Mouse (Mus musculus) R1 (cell line): ENCODE data around the gene Lrrn2.
A peak's percentile ranks its signal among the peaks of the same experiment; 100 is the strongest.

Experiments
- DNase-seq: peaks from one replicate; pipeline ENCODE4 v3.0.0-alpha.2; 2018; ENCODE audit warnings: low read depth, low spot score

The Lrrn2 gene

GRCm38 (mm10) chr1:132880161-132881005 is at the start of gene Lrrn2:
TSS of gene Lrrn2 (plus strand) at chr1:132880273.
- DNase-seq, result peak; percentile 62

GRCm38 (mm10) chr1:132831963-132832362 is 48.1 kb upstream of the Lrrn2 start:
- DNase-seq, result no peak

GRCm38 (mm10) chr1:132834037-132834436 is 46.0 kb upstream of the Lrrn2 start:
- peak; percentile 40 for DNase-seq

- no peak for DNase-seq
Measured at GRCm38 (mm10) chr1:132836895-132837294, 43.2 kb upstream of the Lrrn2 start.

GRCm38 (mm10) chr1:132837691-132838090 is 42.4 kb upstream of the Lrrn2 start:
- no peak for DNase-seq

- DNase-seq, result no peak
Measured at GRCm38 (mm10) chr1:132838371-132838770, 41.7 kb upstream of the Lrrn2 start.

GRCm38 (mm10) chr1:132843612-132844011 is 36.5 kb upstream of the Lrrn2 start:
- DNase-seq, result peak; percentile 79

GRCm38 (mm10) chr1:132844088-132844804 is 35.8 kb upstream of the Lrrn2 start:
- DNase-seq, result no peak

- no peak for DNase-seq
Measured at GRCm38 (mm10) chr1:132845766-132846165, 34.3 kb upstream of the Lrrn2 start.

GRCm38 (mm10) chr1:132850809-132851208 is 29.3 kb upstream of the Lrrn2 start:
- DNase-seq, result peak; percentile 97

- DNase-seq, result no peak
Measured at GRCm38 (mm10) chr1:132851296-132851695, 28.8 kb upstream of the Lrrn2 start.

- DNase-seq, result peak; percentile 66
Measured at GRCm38 (mm10) chr1:132851771-132852170, 28.3 kb upstream of the Lrrn2 start.

GRCm38 (mm10) chr1:132853312-132853711 is 26.8 kb upstream of the Lrrn2 start:
- no peak for DNase-seq

GRCm38 (mm10) chr1:132858516-132859383 is 21.3 kb upstream of the Lrrn2 start:
- peak; percentile 33 for DNase-seq

- no peak for DNase-seq
Measured at GRCm38 (mm10) chr1:132864220-132864619, 15.9 kb upstream of the Lrrn2 start.

- DNase-seq, result no peak
Measured at GRCm38 (mm10) chr1:132865585-132865984, 14.5 kb upstream of the Lrrn2 start.

GRCm38 (mm10) chr1:132870327-132870726 is 9.7 kb upstream of the Lrrn2 start:
- no peak for DNase-seq

- DNase-seq, result peak; percentile 97
Measured at GRCm38 (mm10) chr1:132878951-132879610, 992 bp upstream of the Lrrn2 start.

- DNase-seq, result no peak
Measured at GRCm38 (mm10) chr1:132879801-132880160, 292 bp upstream of the Lrrn2 start.

- DNase-seq, result no peak
Measured at GRCm38 (mm10) chr1:132881041-132881761, 1.1 kb downstream of the Lrrn2 start.

- no peak for DNase-seq
Measured at GRCm38 (mm10) chr1:132881836-132882235, 1.8 kb downstream of the Lrrn2 start.
